Mouse (Mus musculus) liver, embryonic 16.5 days (tissue): ENCODE data around the gene Kdelr1. TPM values are rescaled to one million over a fixed set of nuclear protein-coding genes. Genes with fewer than 3 reads are reported as not detected.
A peak's percentile ranks its signal among the peaks of the same experiment; 100 is the strongest.
"Not testable (repeated sequence)": the region's sequence is repeated elsewhere in the genome, so short reads cannot be mapped to it uniquely, and the experiment has no call there.

Experiments used
- ATAC-seq: fragments of 200-750 bp; cut with Nextera tagmentation; 2 replicates; pipeline ENCODE4 v1.8.0; 2017; ENCODE audit warnings: low read depth, mild to moderate bottlenecking, moderate number of reproducible peaks, moderate library complexity
- H3K27ac ChIP-seq: fragments of 300-500 bp; sonication (generic); 2 replicates; pipeline ENCODE4 v1.5.1; 2014; ENCODE audit warnings: mild to moderate bottlenecking, low read length
- H3K27me3 ChIP-seq: fragments of 300-500 bp; sonication (generic); 2 replicates; pipeline ENCODE4 v1.6.1; 2014; ENCODE audit warnings: low read depth, low read length, mixed read lengths; ENCODE audit not compliant: control insufficient read depth, insufficient read depth
- H3K36me3 ChIP-seq: fragments of 300-500 bp; sonication (generic); 2 replicates; pipeline ENCODE4 v1.6.1; 2014; ENCODE audit warnings: mild to moderate bottlenecking; ENCODE audit not compliant: control insufficient read depth, insufficient read depth
- H3K4me1 ChIP-seq: fragments of 300-500 bp; sonication (generic); 2 replicates; pipeline ENCODE4 v1.6.1; 2014; ENCODE audit warnings: low read depth, low read length, mixed read lengths; ENCODE audit not compliant: control insufficient read depth
- H3K4me2 ChIP-seq: fragments of 300-500 bp; sonication (generic); 2 replicates; pipeline ENCODE4 v1.6.1; 2014; ENCODE audit warnings: low read depth, low read length, mixed read lengths
- H3K4me3 ChIP-seq: fragments of 300-500 bp; sonication (generic); 2 replicates; pipeline ENCODE4 v1.5.1; 2014; ENCODE audit warnings: low read depth, mild to moderate bottlenecking, low read length
- H3K9ac ChIP-seq: fragments of 300-500 bp; sonication (generic); 2 replicates; pipeline ENCODE4 v1.6.1; 2014; ENCODE audit warnings: low read depth, low read length
- H3K9me3 ChIP-seq: fragments of 300-500 bp; sonication (generic); replicated peaks from 2 replicates; pipeline ENCODE4 v1.6.1; 2016; ENCODE audit warnings: low read length; ENCODE audit not compliant: control insufficient read depth
- WGBS: fragments of 180-500 bp; shearing (Covaris S2); extraction: QIAGEN DNeasy Blood & Tissue Kit; methylation state at CpG from one replicate; pipeline ENCODE4 v1.1.7; 2014; ENCODE audit not compliant: insufficient replicate concordance; 5-methylcytosine and 5-hydroxymethylcytosine counted together
- polyA plus RNA-seq: library from polyadenylated mRNA; unstranded; fragments of >200 nt; fragmentation: Nextera tagmentation; extraction: Ambion mirVana; gene quantifications from 2 replicates; pipeline ENCODE4 v1.2.1, GENCODE M21; 2015

Gene Kdelr1
- polyA plus RNA-seq, 1 experiment from 2014 or later: 35.3 TPM

DNA sequence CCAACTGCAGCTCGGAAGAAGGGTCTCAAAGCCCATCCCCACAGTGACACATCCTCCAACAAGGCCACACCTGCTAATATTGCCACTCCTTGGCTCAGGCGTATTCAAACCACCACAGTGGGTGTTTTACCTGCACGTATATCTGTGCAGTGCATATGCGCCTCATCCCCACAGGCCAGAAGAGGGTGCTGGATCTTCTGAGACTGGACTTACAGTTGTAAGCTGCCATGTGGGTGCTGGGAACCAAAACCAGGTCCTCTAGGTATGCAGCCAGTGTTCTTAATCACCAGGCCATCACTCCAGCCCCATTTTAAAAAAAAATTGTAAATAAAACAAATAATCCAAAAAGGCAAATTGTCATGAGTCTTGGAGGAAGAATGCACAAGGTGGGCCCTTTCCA, 8.0 kb downstream of the Kdelr1 start:
- peaks cover 46% of the 10 kb centered on the region for H3K36me3 ChIP-seq
- no peaks in the 10 kb centered on the region for H3K4me1 ChIP-seq
- ATAC-seq: no peak
- no peak overlapping the region for H3K4me3 ChIP-seq
- no peaks in the 10 kb centered on the region for H3K9me3 ChIP-seq
- H3K27ac ChIP-seq: no peak overlapping the region
- no peak overlapping the region for H3K9ac ChIP-seq
- 91% methylated on average over 4 of the region's 4 CpGs for WGBS
- H3K4me2 ChIP-seq: no peak overlapping the region
- H3K27me3 ChIP-seq: no peaks in the 10 kb centered on the region

GRCm38 (mm10) chr7:45881011-45881410, 8.4 kb downstream of the Kdelr1 start:
- Histone ChIP-seq H3K36me3 (peaks cover 42% of the 10 kb centered on the region), H3K9ac (no peak overlapping the region), H3K9me3 (no peaks in the 10 kb centered on the region), H3K27me3 (no peaks in the 10 kb centered on the region), H3K4me2 (no peak overlapping the region), H3K4me1 (no peaks in the 10 kb centered on the region), H3K4me3 (no peak overlapping the region), H3K27ac (no peak overlapping the region)
- no peak for ATAC-seq
- WGBS: 79% methylated on average over 2 of the region's 2 CpGs

- WGBS: 18% methylated on average over 3 of the region's 3 CpGs
- Histone ChIP-seq H3K4me2 (no peak overlapping the region), H3K4me1 (no peaks in the 10 kb centered on the region), H3K27me3 (no peaks in the 10 kb centered on the region), H3K4me3 (no peak overlapping the region), H3K27ac (no peak overlapping the region), H3K9ac (no peak overlapping the region), H3K9me3 (no peaks in the 10 kb centered on the region), H3K36me3 (peaks cover 5% of the 10 kb centered on the region; the same call in 1 of the 2 replicates)
- no peak for ATAC-seq
Observed at GRCm38 (mm10) chr7:45887246-45887645, 14.7 kb downstream of the Kdelr1 start.

DNA sequence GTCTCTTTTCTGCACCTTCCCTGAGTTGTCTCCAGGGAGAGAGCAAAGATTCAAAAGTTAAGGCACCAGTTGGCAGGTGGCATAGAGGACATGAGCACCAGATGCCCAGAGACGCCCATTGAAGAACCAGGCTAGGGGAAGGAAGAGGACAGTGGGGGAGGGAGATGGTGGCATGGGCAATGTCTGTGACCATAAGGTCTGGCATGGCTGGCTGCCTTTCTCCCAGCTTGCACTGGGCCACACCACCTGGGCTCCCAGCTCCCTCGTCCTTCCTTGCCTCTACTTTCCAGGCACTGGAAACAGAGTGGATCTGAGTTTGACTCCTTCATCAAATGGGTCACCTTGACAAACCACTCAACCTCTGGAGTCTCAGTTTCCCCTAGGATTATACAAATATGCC, 20.1 kb downstream of the Kdelr1 start:
- Histone ChIP-seq H3K27me3 (no peaks in the 10 kb centered on the region), H3K4me1 (peaks cover 13% of the 10 kb centered on the region), H3K27ac (no peak overlapping the region), H3K9ac (no peak overlapping the region), H3K4me3 (no peak overlapping the region), H3K36me3 (no peaks in the 10 kb centered on the region), H3K4me2 (no peak overlapping the region), H3K9me3 (no peaks in the 10 kb centered on the region)
- 61% methylated on average over 2 of the region's 2 CpGs for WGBS
- no peak for ATAC-seq

GRCm38 (mm10) chr7:45895931-45896516, 23.5 kb downstream of the Kdelr1 start:
- 69% methylated on average over 6 of the region's 6 CpGs for WGBS
- no peaks in the 10 kb centered on the region for H3K9me3 ChIP-seq
- peak overlapping the region; percentile 57; the same call in 1 of the 2 replicates for H3K9ac ChIP-seq
- peak overlapping the region; percentile 64 for H3K4me3 ChIP-seq
- peak overlapping the region; percentile 95 for H3K4me2 ChIP-seq
- H3K27ac ChIP-seq: peak overlapping the region; percentile 70
- H3K4me1 ChIP-seq: peaks cover 16% of the 10 kb centered on the region
- no peaks in the 10 kb centered on the region for H3K27me3 ChIP-seq
- no peak for ATAC-seq
- no peaks in the 10 kb centered on the region for H3K36me3 ChIP-seq

- peaks cover 19% of the 10 kb centered on the region for H3K4me1 ChIP-seq
- no peaks in the 10 kb centered on the region for H3K27me3 ChIP-seq
- under 1% methylated on average over 40 of the region's 40 CpGs for WGBS
- peak within 1 kb of the TSS; percentile 64 for H3K4me3 ChIP-seq
- H3K36me3 ChIP-seq: no peaks in the 10 kb centered on the region
- H3K9ac ChIP-seq: peak within 1 kb of the TSS; percentile 72
- no peaks in the 10 kb centered on the region for H3K9me3 ChIP-seq
- peak within 1 kb of the TSS; percentile 86 for H3K27ac ChIP-seq
- H3K4me2 ChIP-seq: peak within 1 kb of the TSS; percentile 95
- peak; percentile 83 for ATAC-seq
Observed at GRCm38 (mm10) chr7:45896517-45897257, 24.1 kb downstream of the Kdelr1 start, which contains the start of the genes Syngr4 and Tmem143. TSS of gene Syngr4 (minus strand) at chr7:45896714. TSS of gene Tmem143 (plus strand) at chr7:45896941.

GRCm38 (mm10) chr7:45897258-45897757, 24.7 kb downstream of the Kdelr1 start:
- peak overlapping the region; percentile 72 for H3K9ac ChIP-seq
- no peaks in the 10 kb centered on the region for H3K36me3 ChIP-seq
- H3K4me3 ChIP-seq: peak overlapping the region; percentile 64
- WGBS: under 1% methylated on average over 19 of the region's 19 CpGs
- ATAC-seq: peak; percentile 77
- H3K9me3 ChIP-seq: no peaks in the 10 kb centered on the region
- H3K4me2 ChIP-seq: peak overlapping the region; percentile 95
- no peaks in the 10 kb centered on the region for H3K27me3 ChIP-seq
- H3K4me1 ChIP-seq: peaks cover 21% of the 10 kb centered on the region
- peak overlapping the region; percentile 86 for H3K27ac ChIP-seq

DNA sequence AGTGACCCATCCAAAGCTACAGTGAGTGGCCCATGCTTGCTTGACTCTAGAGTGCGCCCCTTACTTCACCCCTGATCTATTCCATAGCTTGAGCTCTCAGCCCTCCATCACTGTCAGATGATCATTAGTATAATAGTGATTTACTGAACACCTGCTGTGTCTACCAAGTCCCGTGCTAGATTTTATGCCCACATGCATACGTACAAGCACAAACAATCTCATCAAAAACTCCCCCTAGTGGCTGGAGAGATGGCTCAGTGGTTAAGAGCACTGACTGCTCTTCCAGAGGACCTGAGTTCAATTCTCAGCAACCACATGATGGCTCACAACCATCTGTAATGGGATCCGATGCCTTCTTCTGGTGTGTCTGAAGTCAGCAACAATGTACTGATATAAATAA, 25.6 kb downstream of the Kdelr1 start:
- not testable (repeated sequence) for H3K9me3 ChIP-seq, H3K27me3 ChIP-seq, H3K9ac ChIP-seq, H3K36me3 ChIP-seq, ATAC-seq, H3K27ac ChIP-seq
- Histone ChIP-seq H3K4me2 (peak overlapping the region; percentile 95), H3K4me3 (peak overlapping the region; percentile 64), H3K4me1 (peaks cover 21% of the 10 kb centered on the region)
- WGBS: 32% methylated on average over 4 of the region's 4 CpGs

DNA sequence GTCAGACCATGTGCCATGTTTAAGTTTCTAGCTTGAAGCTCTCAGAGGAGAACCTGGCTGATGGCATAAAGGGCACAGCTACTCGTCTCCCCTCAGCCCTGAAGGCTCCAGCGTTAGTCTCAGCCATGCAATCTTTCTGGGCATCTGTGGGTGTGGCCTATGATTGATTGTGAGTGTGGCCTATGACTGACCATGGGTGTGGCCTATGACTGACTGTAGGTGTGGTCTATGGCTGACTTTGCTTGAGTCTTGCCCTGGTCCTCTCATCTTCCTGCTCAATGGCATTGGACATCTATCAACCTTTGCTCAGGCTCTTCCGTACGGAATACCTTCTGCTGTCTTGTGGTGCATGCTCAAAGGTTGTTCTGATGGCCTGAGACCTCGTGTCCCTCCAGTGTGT, 29.0 kb downstream of the Kdelr1 start:
- no peaks in the 10 kb centered on the region for H3K27me3 ChIP-seq
- WGBS: 46% methylated on average over 5 of the region's 5 CpGs
- H3K4me3 ChIP-seq: no peak overlapping the region
- ATAC-seq: 0 out of 2 replicates have a peak, but pooled peaks have one; percentile 16
- no peak overlapping the region for H3K4me2 ChIP-seq
- H3K4me1 ChIP-seq: peaks cover 14% of the 10 kb centered on the region
- H3K27ac ChIP-seq: no peak overlapping the region
- no peaks in the 10 kb centered on the region for H3K36me3 ChIP-seq
- no peak overlapping the region for H3K9ac ChIP-seq
- H3K9me3 ChIP-seq: peaks cover 4% of the 10 kb centered on the region; the same call in 1 of the 2 replicates
